In genomic region chr13:24342091-24342490, GRCm38 (mm10) we compare ENCODE assay signal across 22 mouse cellular contexts. TPM values are rescaled to one million over a fixed set of nuclear protein-coding genes. Genes with fewer than 3 reads are reported as not detected.
DNase-seq lines count a peak whose midpoint lies in the region; ATAC-seq and TF ChIP-seq lines count a peak whose summit lies in the region.
"Had no signal": no experiment of that assay in that cellular context is flagged by ENCODE, and none has a peak within 500 bp of the region (broad histone marks: within the 10 kb centered on the region; RNA-seq: fewer than 3 reads in every experiment).

No protein-coding gene starts in this region.

- H3K4me2 ChIP-seq in liver, embryonic 12.5 days, result no peak overlapping the region
- H3K4me2 ChIP-seq in liver, postnatal 0 days (ENCODE audit: low read depth, low read length), result no peak overlapping the region
- H3K4me2 ChIP-seq: embryonic facial prominence, embryonic 12.5 days; heart, embryonic 11.5 days; hindbrain, embryonic 13.5 days; limb, embryonic 13.5 days; midbrain, embryonic 11.5 days; neural tube, embryonic 13.5 days had no signal

- peak overlapping the region; percentile 42 for H3K27ac ChIP-seq in liver, adult 2 months (replicated peaks; ENCODE audit: insufficient read depth, low read depth, low read length)
- no peak overlapping the region for H3K27ac ChIP-seq in liver, embryonic 12.5 days
- peak overlapping the region; percentile 37; the same call in 1 of the 2 replicates for H3K27ac ChIP-seq in liver, postnatal 0 days (ENCODE audit: low read depth)
- peak overlapping the region; percentile 18; the same call in 1 of the 2 replicates for H3K27ac ChIP-seq in thymus, adult 2 months (ENCODE audit: control insufficient read depth, insufficient read depth, low read length)
- H3K27ac ChIP-seq: embryonic facial prominence, embryonic 12.5 days; hindbrain, embryonic 13.5 days; limb, embryonic 13.5 days; neural tube, embryonic 13.5 days had no signal

- ATAC-seq in liver, embryonic 12.5 days, result no peak
- no peak for ATAC-seq in liver, postnatal 0 days
- ATAC-seq: forebrain, embryonic 16.5 days; inflammation-experienced regulatory T-cells, adult 6 months had no signal

- no peak overlapping the region for H3K4me3 ChIP-seq in liver, adult 2 months (ENCODE audit: insufficient read depth, low read depth, low read length)
- no peak overlapping the region for H3K4me3 ChIP-seq in liver, embryonic 12.5 days
- H3K4me3 ChIP-seq in liver, postnatal 0 days (ENCODE audit: low read depth, low read length), result no peak overlapping the region
- no peak overlapping the region for H3K4me3 ChIP-seq in thymus, adult 2 months (ENCODE audit: control insufficient read depth, insufficient read depth, low read length)
- H3K4me3 ChIP-seq: embryonic facial prominence, embryonic 12.5 days; hindbrain, embryonic 13.5 days; limb, embryonic 13.5 days; neural tube, embryonic 13.5 days had no signal

- H3K9me3 ChIP-seq in liver, embryonic 12.5 days (replicated peaks), result no peaks in the 10 kb centered on the region
- H3K9me3 ChIP-seq in liver, postnatal 0 days (ENCODE audit: low read length), result no peaks in the 10 kb centered on the region
- H3K9me3 ChIP-seq: embryonic facial prominence, embryonic 12.5 days; hindbrain, embryonic 13.5 days; limb, embryonic 13.5 days; neural tube, embryonic 13.5 days had no signal

- H3K79me2 ChIP-seq in liver, adult 2 months (ENCODE audit: control insufficient read depth, insufficient read depth, low read length), result peaks cover 14% of the 10 kb centered on the region; the same call in 1 of the 2 replicates

- 70% methylated on average over 4 of the region's 4 CpGs for WGBS in liver, adult 2 months
- WGBS in liver, embryonic 12.5 days (ENCODE audit: insufficient replicate concordance), result 60% methylated on average over 4 of the region's 4 CpGs
- WGBS in liver, postnatal 0 days (ENCODE audit: insufficient replicate concordance), result 62% methylated on average over 4 of the region's 4 CpGs
- 12% methylated on average over 4 of the region's 4 CpGs for WGBS in thymus, adult 2 months

- no peak for TF ChIP-seq EP300 in liver, postnatal 0 days (IDR thresholded peaks at IDR 0.05; ENCODE audit: low read depth)

- no peak overlapping the region for H3K9ac ChIP-seq in liver, adult 2 months (ENCODE audit: low read depth, low read length)
- no peak overlapping the region for H3K9ac ChIP-seq in liver, embryonic 12.5 days
- no peak overlapping the region for H3K9ac ChIP-seq in liver, postnatal 0 days (replicated peaks)
- H3K9ac ChIP-seq: embryonic facial prominence, embryonic 12.5 days; hindbrain, embryonic 13.5 days; limb, embryonic 13.5 days; neural tube, embryonic 13.5 days had no signal

- peaks cover 20% of the 10 kb centered on the region for H3K4me1 ChIP-seq in liver, adult 2 months (ENCODE audit: control insufficient read depth, insufficient read depth, low read length)
- peaks cover 36% of the 10 kb centered on the region for H3K4me1 ChIP-seq in liver, embryonic 12.5 days
- H3K4me1 ChIP-seq in liver, postnatal 0 days (ENCODE audit: insufficient read depth), result peaks cover 9% of the 10 kb centered on the region
- H3K4me1 ChIP-seq in thymus, adult 2 months (replicated peaks; ENCODE audit: control insufficient read depth, insufficient read depth, low read length), result peaks cover 19% of the 10 kb centered on the region
- H3K4me1 ChIP-seq: embryonic facial prominence, embryonic 12.5 days; hindbrain, embryonic 13.5 days; neural tube, embryonic 13.5 days had no signal

- no peaks in the 10 kb centered on the region for H3K27me3 ChIP-seq in liver, adult 2 months (ENCODE audit: control insufficient read depth, insufficient read depth, low read length)
- no peaks in the 10 kb centered on the region for H3K27me3 ChIP-seq in liver, embryonic 12.5 days (replicated peaks)
- no peaks in the 10 kb centered on the region for H3K27me3 ChIP-seq in liver, postnatal 0 days (ENCODE audit: insufficient read depth, low read length)
- no peaks in the 10 kb centered on the region for H3K27me3 ChIP-seq in thymus, adult 2 months (ENCODE audit: control insufficient read depth, insufficient read depth, low read length)
- H3K27me3 ChIP-seq: embryonic facial prominence, embryonic 12.5 days; hindbrain, embryonic 13.5 days; limb, embryonic 13.5 days; neural tube, embryonic 13.5 days had no signal

- TF ChIP-seq CTCF in liver, adult 2 months (IDR thresholded peaks at IDR 0.05; ENCODE audit: low read depth, low read length), result no peak
- TF ChIP-seq CTCF in liver, postnatal 0 days (IDR thresholded peaks at IDR 0.05; ENCODE audit: low read depth), result no peak
- TF ChIP-seq CTCF in thymus, adult 2 months (IDR thresholded peaks at IDR 0.05; ENCODE audit: borderline replicate concordance, control insufficient read depth, extremely low read depth, insufficient read depth, low read length, poor library complexity), result no peak

- no peak for TF ChIP-seq POLR2A in liver, adult 2 months (IDR thresholded peaks at IDR 0.05; ENCODE audit: extremely low read depth, insufficient read depth, low read length)
- no peak for TF ChIP-seq POLR2A in thymus, adult 2 months (IDR thresholded peaks at IDR 0.05; ENCODE audit: control insufficient read depth, extremely low read depth, insufficient read depth, low read length, poor library complexity)

- H3K36me3 ChIP-seq in liver, adult 2 months (ENCODE audit: control insufficient read depth, insufficient read depth, low read length), result peaks cover 24% of the 10 kb centered on the region
- H3K36me3 ChIP-seq in liver, embryonic 12.5 days, result no peaks in the 10 kb centered on the region
- no peaks in the 10 kb centered on the region for H3K36me3 ChIP-seq in liver, postnatal 0 days (replicated peaks; ENCODE audit: insufficient read depth, low read length)
- H3K36me3 ChIP-seq in thymus, adult 2 months (ENCODE audit: control insufficient read depth, insufficient read depth, low read length), result no peaks in the 10 kb centered on the region
- H3K36me3 ChIP-seq: embryonic facial prominence, embryonic 12.5 days; hindbrain, embryonic 13.5 days; limb, embryonic 13.5 days; neural tube, embryonic 13.5 days had no signal

- DNase-seq in liver, adult 2 months (ENCODE audit: extremely low read depth, low read depth, low spot score), result no peak
- no peak for DNase-seq in liver, postnatal 0 days
- DNase-seq in thymus, adult 2 months, result no peak
- no peak for DNase-seq in layer of hippocampus, adult 18-20 months (ENCODE audit: low spot score in 2 of 2)
- DNase-seq in lung, postnatal 36 days, result no peak
- no peak for DNase-seq in urinary bladder, postnatal 14 days (ENCODE audit: low spot score)
- DNase-seq: cerebellum, adult 8-10 months; heart, postnatal 14 days; kidney, adult 2 months; kidney, postnatal 36 days; layer of hippocampus, adult 9-11 months; lung, adult 2 months; spleen, adult 18-20 months had no signal

RNA-seq across cellular contexts. Expression of gene Cmah, which starts 14.9 kb away (rescaled TPM):
- 35.2 and 49.3 TPM in 2 replicates for total RNA-seq in liver, adult 2 months (2014; rRNA removed)
- 11.8 and 12.6 TPM in 2 replicates for polyA plus RNA-seq in liver, adult 2 months (2012; rRNA removed)
- 1.9 and 2.2 TPM in 2 replicates for polyA plus RNA-seq in liver, embryonic 12.5 days (2016; fragmentation: Nextera tagmentation; extraction: Ambion mirVana)
- polyA plus RNA-seq in liver, postnatal 0 days (2015; fragmentation: Nextera tagmentation; extraction: Ambion mirVana), result 2.8 and 3.7 TPM in 2 replicates
- 14.7 and 15.0 TPM in 2 replicates for polyA plus RNA-seq in thymus, adult 2 months (2012; rRNA removed)
- under 1 TPM; 0.42 to 0.79 TPM for total RNA-seq in layer of hippocampus, adult 18-20 months (2021)
